Mouse (Mus musculus): ENCODE measurements around the gene Psenen. TPM values are rescaled to one million over a fixed set of nuclear protein-coding genes. Genes with fewer than 3 reads are reported as not detected.

Gene Psenen
- polyA plus RNA-seq (2014; fragmentation: Nextera tagmentation; extraction: Ambion mirVana) = 104 and 105 TPM in 2 replicates

- Histone ChIP-seq H3K27ac (ENCODE audit: low read depth) (peak within 1 kb of the TSS; percentile 96), H3K4me1 (ENCODE audit: insufficient read depth) (0 out of 2 replicates have a peak, but pooled peaks cover 5% of the 10 kb centered on the region), H3K4me3 (ENCODE audit: low read depth, low read length) (peak within 1 kb of the TSS; percentile 79), H3K27me3 (ENCODE audit: insufficient read depth, low read length) (no peaks in the 10 kb centered on the region), H3K9ac (peak within 1 kb of the TSS; percentile 65), H3K9me3 (ENCODE audit: low read depth, low read length) (no peaks in the 10 kb centered on the region), H3K4me2 (peak within 1 kb of the TSS; percentile 79), H3K36me3 (ENCODE audit: insufficient read depth) (peaks cover 33% of the 10 kb centered on the region)
- no peak for TF ChIP-seq CTCF (IDR thresholded peaks at IDR 0.05; ENCODE audit: low read depth)
- peak; percentile 99 for DNase-seq
- under 1% methylated on average over 45 of the region's 45 CpGs for WGBS
- ATAC-seq (ENCODE audit: insufficient read depth) = peak; percentile 87
These were observed at the start of gene Psenen, which contains the start of the genes U2af1l4 and Gm49396 for GRCm38 (mm10) chr7:30563117-30563905. Gene Psenen, minus strand, starts transcription at chr7:30563627. Gene U2af1l4, plus strand, starts transcription at chr7:30563301. Gene Gm49396, plus strand, starts transcription at chr7:30563344.

DNA sequence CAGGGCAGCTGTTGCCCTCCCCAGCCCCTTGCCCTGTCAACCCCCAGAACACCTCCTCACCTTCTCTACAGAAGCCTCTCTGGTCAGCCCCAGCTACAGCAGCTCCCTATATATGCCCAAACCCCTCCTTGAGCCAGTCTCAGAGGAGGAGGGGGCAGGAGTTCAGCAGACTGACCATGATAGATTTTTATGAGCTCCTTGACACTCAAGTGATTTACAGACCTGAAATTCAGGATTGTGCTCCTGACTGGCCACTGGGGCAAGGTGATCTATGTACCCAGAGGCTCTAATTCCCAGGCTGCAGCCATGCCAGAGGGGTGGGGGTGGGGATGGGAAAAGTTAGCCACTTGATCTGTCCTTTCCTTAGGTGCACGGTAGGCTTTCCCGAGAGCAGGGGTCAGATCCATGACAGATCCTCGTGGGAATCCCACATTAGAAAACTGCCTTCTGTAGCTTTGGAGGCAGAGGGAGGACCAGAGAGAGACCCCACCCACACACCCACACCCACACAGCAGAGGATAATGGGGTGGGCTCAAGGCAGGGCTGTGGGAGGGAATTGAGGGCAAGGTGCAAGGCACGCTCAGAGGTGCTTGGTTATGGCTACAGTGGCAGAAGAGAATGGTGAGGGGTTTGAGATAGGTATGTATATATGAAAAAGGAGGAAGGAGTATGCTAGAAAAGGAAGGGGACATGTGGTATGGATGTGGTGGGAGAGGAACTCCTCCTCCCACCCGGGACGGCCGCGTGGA lies 49.4 kb upstream of the Psenen start, which contains the start of gene Upk1a:
Gene Upk1a (minus strand): TSS at position 194 of the 749 bp plus-strand sequence.
- Histone ChIP-seq H3K27me3 (ENCODE audit: insufficient read depth, low read length) (no peaks in the 10 kb centered on the region), H3K4me3 (ENCODE audit: low read depth, low read length) (no peak within 1 kb of the TSS), H3K27ac (ENCODE audit: low read depth) (no peak within 1 kb of the TSS), H3K4me2 (no peak within 1 kb of the TSS), H3K4me1 (ENCODE audit: insufficient read depth) (no peaks in the 10 kb centered on the region), H3K9me3 (ENCODE audit: low read depth, low read length) (no peaks in the 10 kb centered on the region), H3K9ac (no peak within 1 kb of the TSS), H3K36me3 (ENCODE audit: insufficient read depth) (peaks cover 25% of the 10 kb centered on the region)
- DNase-seq (no peak), ATAC-seq (ENCODE audit: insufficient read depth) (no peak; the same call in 1 of the 2 replicates)
- WGBS = 59% methylated on average over 8 of the region's 8 CpGs
- no peak for TF ChIP-seq CTCF (IDR thresholded peaks at IDR 0.05; ENCODE audit: low read depth)

GRCm38 (mm10) chr7:30610043-30610442 lies 46.6 kb upstream of the Psenen start:
- Histone ChIP-seq H3K27me3 (ENCODE audit: insufficient read depth, low read length) (no peaks in the 10 kb centered on the region), H3K9me3 (ENCODE audit: low read depth, low read length) (no peaks in the 10 kb centered on the region), H3K4me1 (ENCODE audit: insufficient read depth) (no peaks in the 10 kb centered on the region), H3K36me3 (ENCODE audit: insufficient read depth) (no peaks in the 10 kb centered on the region), H3K4me3 (ENCODE audit: low read depth, low read length) (no peak overlapping the region), H3K4me2 (no peak overlapping the region), H3K9ac (no peak overlapping the region), H3K27ac (ENCODE audit: low read depth) (no peak overlapping the region)
- DNase-seq (no peak), ATAC-seq (ENCODE audit: insufficient read depth) (no peak)
- no peak for TF ChIP-seq CTCF (IDR thresholded peaks at IDR 0.05; ENCODE audit: low read depth)
- 48% methylated on average over 7 of the region's 7 CpGs for WGBS

DNA sequence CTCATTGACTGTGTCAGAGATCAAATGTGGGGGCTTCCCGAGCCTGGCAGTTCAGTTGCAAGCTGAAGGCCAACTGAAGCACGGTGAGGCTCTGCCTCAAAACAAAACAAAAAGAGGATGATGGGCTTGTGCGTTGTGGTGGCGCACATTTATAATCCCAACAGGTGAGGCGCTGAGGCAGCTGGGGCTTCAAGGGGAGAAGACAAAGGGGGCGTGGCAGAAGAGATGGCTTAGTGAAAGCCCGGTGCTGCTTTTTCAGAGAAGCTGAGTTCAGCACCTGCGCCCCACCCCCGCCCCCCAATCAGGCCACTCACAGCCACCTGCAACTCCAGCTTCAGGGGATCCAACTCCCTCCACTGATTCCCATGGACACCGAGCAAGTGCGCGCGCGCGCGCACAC lies 45.0 kb upstream of the Psenen start:
- no peak for DNase-seq
- no peaks in the 10 kb centered on the region for H3K4me1 ChIP-seq (ENCODE audit: insufficient read depth)
- H3K27me3 ChIP-seq (ENCODE audit: insufficient read depth, low read length) = no peaks in the 10 kb centered on the region
- no peak overlapping the region for H3K27ac ChIP-seq (ENCODE audit: low read depth)
- no peaks in the 10 kb centered on the region for H3K9me3 ChIP-seq (ENCODE audit: low read depth, low read length)
- H3K4me3 ChIP-seq (ENCODE audit: low read depth, low read length) = no peak overlapping the region
- 49% methylated on average over 16 of the region's 16 CpGs for WGBS
- no peak overlapping the region for H3K9ac ChIP-seq
- H3K4me2 ChIP-seq = no peak overlapping the region
- no peak for ATAC-seq (ENCODE audit: insufficient read depth)
- TF ChIP-seq CTCF (IDR thresholded peaks at IDR 0.05; ENCODE audit: low read depth) = no peak
- no peaks in the 10 kb centered on the region for H3K36me3 ChIP-seq (ENCODE audit: insufficient read depth)

GRCm38 (mm10) chr7:30607706-30608309 lies 44.4 kb upstream of the Psenen start:
- Histone ChIP-seq H3K27ac (ENCODE audit: low read depth) (no peak overlapping the region), H3K4me1 (ENCODE audit: insufficient read depth) (no peaks in the 10 kb centered on the region), H3K4me3 (ENCODE audit: low read depth, low read length) (no peak overlapping the region), H3K9ac (no peak overlapping the region), H3K27me3 (ENCODE audit: insufficient read depth, low read length) (no peaks in the 10 kb centered on the region), H3K36me3 (ENCODE audit: insufficient read depth) (no peaks in the 10 kb centered on the region), H3K9me3 (ENCODE audit: low read depth, low read length) (no peaks in the 10 kb centered on the region), H3K4me2 (no peak overlapping the region)
- ATAC-seq (ENCODE audit: insufficient read depth) = 0 out of 2 replicates have a peak, but pooled peaks have one; percentile 44
- 18% methylated on average over 8 of the region's 8 CpGs for WGBS
- DNase-seq = peak; percentile 72
- peak; percentile 81 for TF ChIP-seq CTCF (IDR thresholded peaks at IDR 0.05; ENCODE audit: low read depth)

- no peak overlapping the region for H3K9ac ChIP-seq
- no peak for ATAC-seq (ENCODE audit: insufficient read depth)
- WGBS = 82% methylated on average over 8 of the region's 8 CpGs
These were observed 41.5 kb upstream of the Psenen start for GRCm38 (mm10) chr7:30604944-30605343.

More at GRCm38 (mm10) chr7:30604944-30605343, 41.5 kb upstream of the Psenen start:
- Histone ChIP-seq H3K9me3 (ENCODE audit: low read depth, low read length) (no peaks in the 10 kb centered on the region), H3K27ac (ENCODE audit: low read depth) (no peak overlapping the region), H3K4me3 (ENCODE audit: low read depth, low read length) (no peak overlapping the region), H3K36me3 (ENCODE audit: insufficient read depth) (no peaks in the 10 kb centered on the region), H3K4me2 (no peak overlapping the region), H3K4me1 (ENCODE audit: insufficient read depth) (no peaks in the 10 kb centered on the region; the same call in 1 of the 2 replicates), H3K27me3 (ENCODE audit: insufficient read depth, low read length) (no peaks in the 10 kb centered on the region)
- no peak for TF ChIP-seq CTCF (IDR thresholded peaks at IDR 0.05; ENCODE audit: low read depth)
- no peak for DNase-seq

All from lung, embryonic 14.5 days (tissue).